Mouse (Mus musculus) testis, postnatal 10 days (tissue): ENCODE measurements around the gene Abhd12.
A peak's percentile ranks its signal among the peaks of the same experiment; 100 is the strongest.

Experiments used
- DNase-seq: peaks from one replicate; pipeline ENCODE4 v3.0.0; 2021; ENCODE audit warnings: low spot score

Abhd12 gene

GRCm38 (mm10) chr2:150803035-150803434 is 101.5 kb downstream of the Abhd12 start:
- DNase-seq = no peak

- no peak for DNase-seq
These were observed 103.9 kb downstream of the Abhd12 start for GRCm38 (mm10) chr2:150800616-150801015.

- no peak for DNase-seq
These were observed 106.5 kb downstream of the Abhd12 start for GRCm38 (mm10) chr2:150798084-150798483.

GRCm38 (mm10) chr2:150793320-150793719 is 111.2 kb downstream of the Abhd12 start:
- DNase-seq = no peak

GRCm38 (mm10) chr2:150788768-150789550 is 115.6 kb downstream of the Abhd12 start:
- DNase-seq = peak; percentile 92

GRCm38 (mm10) chr2:150787234-150787771 is 117.2 kb downstream of the Abhd12 start:
- peak; percentile 57 for DNase-seq

- DNase-seq = peak; percentile 91
These were observed 118.0 kb downstream of the Abhd12 start, which contains the start of gene Pygb for GRCm38 (mm10) chr2:150786251-150787180. Gene Pygb, plus strand, starts transcription at chr2:150786735.

GRCm38 (mm10) chr2:150782801-150783200 is 121.7 kb downstream of the Abhd12 start:
- DNase-seq = no peak
